Mouse (Mus musculus) left cerebral cortex, postnatal 10 days (tissue): ENCODE measurements around the gene Calb2. TPM values are rescaled to one million over a fixed set of nuclear protein-coding genes. Genes with fewer than 3 reads are reported as not detected.

Source experiments
- DNase-seq, 2 experiments: peaks; one replicate each; pipeline ENCODE4 v3.0.0; 2021 to 2022; ENCODE audit warnings: low spot score in 2 of 2, mixed read lengths in 1 of 2; ENCODE audit errors: extremely low spot score in 1 of 2
- intact Hi-C: fragments of 180-260 bp; cut with DNase I; formaldehyde crosslinking; loops from one replicate; pipeline ENCODE4 v1.15.1; 2025
- total RNA-seq, 2 experiments: library from RNA; stranded (reverse); gene quantifications; 2 replicates each; pipeline ENCODE4 v1.2.3; 2021

Calb2 gene
- total RNA-seq, 2 experiments from 2014 or later: 59.2 to 70.7 TPM

DNA sequence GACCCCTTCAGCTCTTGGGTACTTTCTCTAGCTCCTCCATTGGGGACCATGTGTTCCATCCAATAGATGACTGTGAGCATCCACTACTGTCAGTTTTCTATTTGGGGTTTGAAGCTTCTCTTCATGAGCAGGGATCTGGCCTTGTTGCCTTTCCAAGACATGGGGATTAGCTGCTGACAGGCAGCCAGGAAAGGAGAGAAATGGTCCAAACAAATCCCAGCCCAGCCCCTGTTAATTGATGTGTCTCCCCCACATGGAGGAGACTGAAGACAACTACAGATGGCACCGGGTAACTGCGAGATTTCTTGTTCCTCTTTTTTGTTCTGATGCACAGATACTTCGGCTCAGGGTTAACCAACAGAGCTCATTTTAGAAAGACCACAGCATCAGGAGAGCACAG lies 27.9 kb downstream of the Calb2 start:
- no peak for DNase-seq
- intact Hi-C loops: no loop called here

DNA sequence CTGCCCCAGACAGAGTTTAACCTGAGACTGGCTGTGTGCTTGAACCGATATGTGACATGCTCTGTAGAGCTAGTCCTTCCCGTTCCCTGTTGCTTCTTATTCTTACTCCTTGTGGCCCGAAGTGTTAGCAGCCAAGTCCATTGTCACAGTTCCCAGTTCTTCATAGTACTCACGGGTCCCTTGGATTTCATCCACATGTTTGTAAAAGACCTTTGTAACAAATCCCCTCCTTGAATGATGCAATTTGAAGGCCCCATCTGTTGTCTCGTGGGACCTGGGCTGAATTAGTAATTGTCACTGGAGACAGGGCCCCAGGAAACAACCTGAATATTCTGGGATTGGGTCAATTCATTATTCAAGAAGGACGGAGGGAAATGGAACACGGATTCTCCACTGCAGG lies 32.5 kb downstream of the Calb2 start:
- no peak for DNase-seq
- intact Hi-C loops: no loop called here

DNA sequence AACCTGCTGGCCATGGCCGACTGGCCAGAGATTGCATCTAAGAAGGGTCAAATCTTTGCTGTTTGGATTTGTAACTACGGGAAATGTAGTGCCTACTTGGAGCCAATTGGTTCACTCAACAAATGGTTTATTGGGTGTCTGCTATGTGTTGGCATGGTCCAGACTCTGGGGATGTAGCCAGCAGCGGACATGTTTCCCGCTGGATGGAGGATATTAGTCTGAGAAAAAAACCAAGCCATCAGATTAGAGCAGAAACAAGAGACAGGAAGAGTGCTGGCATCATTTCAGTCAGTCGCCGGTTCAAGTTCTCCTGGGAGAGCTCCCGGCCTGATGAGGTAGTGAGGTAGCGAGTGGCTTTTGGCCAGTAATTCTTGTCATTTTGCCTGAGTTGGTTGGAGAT lies 33.8 kb downstream of the Calb2 start:
- intact Hi-C loops: no loop called here
- no peak for DNase-seq

DNA sequence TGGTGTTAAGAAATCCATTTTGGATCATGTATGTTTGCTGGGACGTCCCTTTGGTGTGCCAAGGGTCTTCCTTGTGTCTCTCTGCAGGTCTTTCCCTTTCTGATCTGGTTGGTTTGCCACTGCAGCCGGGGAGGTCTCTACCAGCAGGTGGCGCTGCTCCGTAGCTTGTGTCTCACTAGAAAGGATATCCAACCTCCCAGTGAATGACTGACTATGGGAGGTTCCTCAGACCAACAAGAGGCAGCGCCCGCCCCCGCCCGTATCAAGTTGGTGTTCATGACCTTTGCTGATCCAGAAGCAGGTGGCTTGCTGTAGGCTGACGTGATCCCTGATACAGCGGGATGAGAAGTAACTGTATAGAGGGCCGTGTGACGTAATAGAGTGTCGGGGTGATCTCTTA lies 37.5 kb downstream of the Calb2 start:
- intact Hi-C loops: no loop called here
- DNase-seq: peak; percentile 71 to 80

DNA sequence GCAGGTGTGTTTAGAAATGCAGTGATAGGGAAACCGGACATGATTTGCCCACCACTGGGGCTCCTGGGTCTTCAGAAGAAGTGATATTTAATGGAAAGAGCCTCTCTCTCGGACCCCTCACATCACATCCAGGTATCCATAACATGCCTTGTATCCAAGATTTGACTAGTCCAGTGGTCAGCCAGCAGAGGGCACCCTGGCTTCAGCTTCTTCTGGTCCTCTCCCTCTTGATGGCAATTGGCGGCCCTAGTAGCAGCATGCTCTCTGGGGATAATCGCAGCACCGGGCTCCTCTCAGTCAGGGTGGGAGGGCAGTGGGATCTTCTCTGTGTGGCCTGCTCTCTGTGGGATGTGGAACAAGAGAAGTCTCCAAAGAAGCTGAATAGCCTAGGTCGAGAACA lies 48.3 kb downstream of the Calb2 start:
- intact Hi-C loops: loop anchor here (10.0 kb wide), 1 partner anchor 485 kb away; no protein-coding TSS in a partner anchor
- peak in 1 of 2 experiments; percentile 51 for DNase-seq

DNA sequence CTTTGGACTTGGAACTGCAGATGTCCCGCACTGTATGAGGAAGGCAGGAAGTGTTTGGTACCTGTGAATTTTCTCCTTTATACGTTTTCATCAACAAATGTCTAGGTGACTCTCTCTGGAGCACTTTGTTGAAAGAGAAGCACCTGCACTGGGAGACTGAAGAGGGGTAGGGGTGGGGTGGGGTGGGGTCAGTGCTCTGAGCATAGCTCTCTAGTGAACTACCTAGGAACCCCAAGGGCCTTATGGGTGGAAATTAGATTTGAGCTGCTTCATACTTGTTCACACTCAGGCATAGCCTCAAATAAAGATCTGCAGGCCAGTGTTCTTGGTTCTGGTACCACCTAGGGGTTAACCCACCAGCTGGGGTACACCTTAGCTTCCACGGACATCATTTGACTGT lies 65.4 kb downstream of the Calb2 start, which contains the start of gene Gm17720:
TSS of gene Gm17720 (minus strand) at position 101 of the 400 bp plus-strand sequence.
- no peak for DNase-seq

DNA sequence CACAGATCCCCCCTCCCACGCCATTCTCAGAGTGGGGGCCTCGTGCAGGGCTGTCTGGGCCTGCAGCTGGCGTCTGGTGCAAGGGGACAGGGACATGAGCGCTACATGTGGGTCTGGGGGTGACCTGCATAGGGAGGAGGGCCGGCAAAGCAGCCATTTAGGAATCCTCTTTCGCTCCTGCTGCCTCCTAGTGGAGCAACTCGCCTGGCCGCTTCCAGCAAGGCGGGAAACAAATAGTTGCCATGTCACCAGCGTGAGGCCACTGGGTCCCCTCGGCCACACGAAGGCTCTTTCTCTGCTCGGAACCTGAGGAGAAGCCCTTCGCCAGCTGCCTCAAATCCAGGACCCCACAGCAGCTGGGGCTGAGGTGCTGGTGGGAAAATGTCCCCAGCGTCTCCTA lies 66.3 kb downstream of the Calb2 start:
- intact Hi-C loops: no loop called here
- DNase-seq: no peak

More for the DNA sequence above, 65.4 kb downstream of the Calb2 start, which contains the start of gene Gm17720:
- intact Hi-C loops: no loop called here

DNA sequence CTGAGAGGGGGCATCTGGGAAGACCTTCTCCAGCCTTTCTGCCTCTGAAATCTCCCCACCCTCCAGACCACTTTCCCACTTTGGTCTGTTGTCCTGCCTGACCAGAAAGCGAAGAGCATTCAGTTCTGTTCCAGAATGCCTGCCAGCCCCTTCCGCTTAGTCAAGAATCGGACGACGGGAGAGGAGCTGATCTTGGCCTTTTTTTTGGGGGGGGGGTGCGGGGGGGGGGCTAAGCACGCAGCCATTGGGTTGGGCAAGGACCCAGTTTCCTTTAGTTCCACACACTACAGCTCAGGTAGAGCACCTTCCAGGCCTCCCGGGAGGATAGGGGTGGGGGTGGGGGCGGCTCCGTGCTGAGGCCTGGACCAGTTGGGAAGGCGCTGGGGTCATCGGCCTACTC lies 67.1 kb downstream of the Calb2 start, which contains the start of gene Gm21964:
TSS of gene Gm21964 (plus strand) at position 301 of the 400 bp plus-strand sequence.
- intact Hi-C loops: no loop called here
- DNase-seq: no peak

DNA sequence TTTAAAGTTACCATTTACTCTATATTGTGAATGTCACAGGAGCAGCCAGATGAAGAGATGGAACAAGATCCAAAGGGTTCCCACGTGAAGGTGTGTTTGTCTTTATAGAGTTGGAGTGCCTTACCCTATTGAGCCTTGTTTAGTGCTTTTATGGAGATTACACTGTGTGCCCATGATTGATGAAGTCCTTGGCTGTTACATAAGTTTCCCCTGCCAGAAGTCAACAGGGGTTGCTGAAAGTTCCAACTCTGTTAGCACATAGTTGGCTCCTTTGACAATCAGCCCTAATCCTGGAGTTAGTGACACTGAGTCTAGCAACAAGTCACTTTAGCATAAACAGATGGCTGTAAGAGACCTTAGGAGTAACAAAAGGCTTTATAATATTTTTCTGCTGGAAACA lies 76.1 kb downstream of the Calb2 start:
- intact Hi-C loops: no loop called here
- DNase-seq: no peak

Other genes starting within 250 kb of the Calb2 start
- gene Marveld3, start 206.0 kb downstream of the Calb2 start, total RNA-seq: under 1 TPM in 1 of 2 experiments, not detected in 1; 0.30 TPM
- not detected for gene Tat, start 177.8 kb downstream of the Calb2 start, total RNA-seq
- gene Chst4, start 128.5 kb downstream of the Calb2 start, total RNA-seq: not detected
- 10 to 100 TPM; 19.1 to 22.5 TPM for gene Zfp612, start 88.5 kb downstream of the Calb2 start, total RNA-seq
- not detected for gene Gm21964, start 67.0 kb downstream of the Calb2 start, total RNA-seq
- gene Gm17720, start 65.5 kb downstream of the Calb2 start, total RNA-seq: not detected
- 1 to 10 TPM; 5.1 to 5.3 TPM for gene Cmtr2, start 47.5 kb upstream of the Calb2 start, total RNA-seq
- under 1 TPM; 0.24 to 0.26 TPM for gene Hydin, start 98.8 kb upstream of the Calb2 start, total RNA-seq